Mouse (Mus musculus): ENCODE measurements around the gene Nkiras2.
A peak's percentile ranks its signal among the peaks of the same experiment; 100 is the strongest.
"Not testable (repeated sequence)": the region's sequence is repeated elsewhere in the genome, so short reads cannot be mapped to it uniquely, and the experiment has no call there.

Gene Nkiras2

GRCm38 (mm10) chr11:100601372-100601771, 17.7 kb upstream of the Nkiras2 start:
- DNase-seq (ENCODE audit: low spot score): no peak

- no peak for DNase-seq (ENCODE audit: low spot score)
Measured at GRCm38 (mm10) chr11:100603155-100603554, 15.9 kb upstream of the Nkiras2 start.

GRCm38 (mm10) chr11:100603813-100604212, 15.2 kb upstream of the Nkiras2 start:
- no peak for DNase-seq (ENCODE audit: low spot score)

- DNase-seq (ENCODE audit: low spot score): no peak
Measured at GRCm38 (mm10) chr11:100604321-100605005, 14.6 kb upstream of the Nkiras2 start.

DNA sequence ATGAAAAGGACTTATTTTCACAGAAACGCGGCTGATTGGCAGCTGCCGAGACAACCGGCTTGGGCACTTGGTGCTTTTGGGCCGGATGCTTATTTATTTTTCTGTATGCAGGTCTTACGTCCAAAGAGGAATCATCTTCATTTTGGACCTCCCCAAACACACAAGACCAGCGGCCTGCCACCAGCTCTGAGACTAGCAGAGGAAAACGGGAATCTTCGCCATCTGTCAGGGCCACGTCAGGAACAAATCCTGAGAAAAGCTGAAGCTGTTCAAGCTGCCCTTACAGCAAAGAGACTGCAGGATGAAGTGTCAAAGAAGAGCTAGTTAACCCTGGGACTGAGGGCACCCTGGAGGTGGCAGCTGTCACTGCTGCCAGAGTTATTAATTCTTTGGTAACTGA, 13.6 kb upstream of the Nkiras2 start:
- DNase-seq (ENCODE audit: low spot score): no peak

DNA sequence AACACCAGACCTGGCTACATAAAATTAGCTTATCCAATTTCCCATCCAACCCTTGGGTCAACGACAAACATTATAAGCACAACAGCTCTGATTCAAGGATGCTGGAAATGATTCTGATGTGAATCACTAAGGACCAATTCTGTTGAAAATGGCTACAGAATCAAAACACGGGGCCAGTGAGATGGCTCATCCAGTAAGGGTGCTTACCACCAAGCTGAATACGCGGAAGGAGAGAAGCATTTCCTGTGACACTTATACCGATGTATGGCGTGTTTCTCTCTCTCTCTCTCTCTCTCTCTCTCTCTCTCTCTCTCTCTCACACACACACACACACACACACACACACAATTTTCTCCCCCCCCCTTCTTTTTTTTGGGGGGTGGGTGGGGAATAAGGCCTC, 11.9 kb upstream of the Nkiras2 start:
- no peak for DNase-seq (ENCODE audit: low spot score)

DNA sequence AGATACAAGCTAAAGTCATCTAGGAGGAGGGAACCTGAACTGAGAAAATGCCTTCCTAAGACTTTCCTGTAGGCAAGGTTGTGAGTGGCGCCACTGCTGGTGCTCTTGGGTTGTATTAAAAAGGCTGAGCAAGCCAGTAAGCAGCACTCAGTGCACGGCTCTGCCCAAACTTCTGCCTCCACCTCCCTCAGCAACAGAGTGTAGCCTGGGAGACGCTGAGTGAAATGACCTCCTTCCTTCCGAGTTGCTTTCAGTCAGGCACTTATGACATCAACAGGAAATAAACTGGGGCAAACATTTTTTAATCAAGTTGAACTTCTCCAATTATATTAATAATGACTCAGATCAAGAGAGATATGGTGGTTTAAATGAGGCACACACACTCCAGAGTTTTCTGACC, 10.2 kb upstream of the Nkiras2 start:
- DNase-seq (ENCODE audit: low spot score): no peak

DNA sequence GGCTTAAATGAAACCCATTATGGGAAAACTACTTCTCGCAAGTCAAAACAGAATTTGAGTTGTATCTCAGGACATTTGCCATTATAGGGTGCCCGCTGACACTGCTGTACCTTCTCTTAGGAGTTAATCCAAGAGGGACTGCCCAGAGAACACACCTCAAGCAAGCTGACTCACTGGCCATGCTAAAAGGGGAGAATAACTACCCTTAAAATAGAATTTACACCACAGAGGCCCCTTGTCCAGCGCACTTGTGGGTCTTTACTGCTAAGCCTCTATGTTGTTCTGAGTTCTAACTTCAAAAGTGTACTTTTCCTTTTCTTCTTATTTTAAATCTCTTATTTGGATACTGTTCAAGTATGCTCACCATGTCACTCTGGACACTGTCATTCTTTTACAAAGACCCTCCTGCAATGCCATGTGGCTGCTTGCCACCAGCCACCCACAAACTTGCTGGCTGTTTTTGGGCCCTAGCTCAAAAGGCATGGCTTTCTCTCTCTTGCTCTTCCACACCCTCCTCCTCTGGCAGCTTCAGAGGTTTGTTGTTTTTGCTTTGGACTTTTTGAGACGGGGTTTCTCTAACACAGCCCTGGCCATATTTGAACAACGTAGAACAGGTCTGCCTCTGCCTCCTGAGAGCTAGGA, 9.6 kb upstream of the Nkiras2 start:
- DNase-seq (ENCODE audit: low spot score): no peak

GRCm38 (mm10) chr11:100609997-100610680, 8.9 kb upstream of the Nkiras2 start:
- DNase-seq (ENCODE audit: low spot score): no peak

DNA sequence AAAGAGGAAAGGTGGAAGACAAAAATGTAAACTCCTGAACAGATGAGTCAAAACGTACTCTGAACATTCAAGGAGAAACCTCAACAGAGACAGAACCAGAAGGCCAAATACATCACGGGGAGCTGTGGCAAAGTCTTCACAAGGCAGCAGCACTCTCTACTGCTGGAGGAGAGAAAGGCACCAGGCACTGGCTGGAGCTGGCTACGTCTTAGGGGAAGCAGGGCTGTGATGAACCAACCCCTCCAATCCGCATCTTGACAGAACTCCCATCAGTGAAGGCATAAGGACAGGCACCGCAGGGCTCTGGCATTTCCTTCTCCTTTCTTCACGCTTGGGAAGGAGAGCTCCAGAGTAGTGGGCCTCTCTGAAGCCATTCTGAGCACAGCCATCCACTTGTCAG, 7.4 kb upstream of the Nkiras2 start:
- DNase-seq (ENCODE audit: low spot score): no peak

DNA sequence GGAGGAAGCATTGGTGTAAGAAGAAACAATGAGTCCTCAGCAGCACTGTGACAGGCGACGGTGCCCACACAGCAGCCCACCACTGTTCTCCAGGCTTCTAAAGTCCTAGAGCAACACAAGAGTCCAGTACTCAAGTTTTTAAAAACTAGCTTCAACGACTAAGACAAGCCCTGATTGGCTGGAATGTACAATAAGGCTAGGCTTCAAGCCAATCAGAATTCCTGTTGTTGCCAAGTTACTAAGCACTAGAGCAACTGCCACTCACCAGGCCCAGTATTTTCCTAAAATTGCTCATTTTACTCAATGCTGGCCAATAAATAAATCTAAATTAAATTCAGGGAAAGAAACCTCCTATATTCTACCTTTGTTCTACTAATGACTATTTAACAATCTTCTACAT, 5.8 kb upstream of the Nkiras2 start:
- DNase-seq (ENCODE audit: low spot score): no peak

GRCm38 (mm10) chr11:100616332-100616731, 2.7 kb upstream of the Nkiras2 start:
- DNase-seq (ENCODE audit: low spot score): no peak

- not testable (repeated sequence) for DNase-seq (ENCODE audit: low spot score)
Measured at GRCm38 (mm10) chr11:100616836-100617235, 2.2 kb upstream of the Nkiras2 start.

- no peak for DNase-seq (ENCODE audit: low spot score)
Measured at GRCm38 (mm10) chr11:100617480-100617879, 1.6 kb upstream of the Nkiras2 start.

GRCm38 (mm10) chr11:100619485-100619975, 486 bp downstream of the Nkiras2 start:
- peak; percentile 96 for DNase-seq (ENCODE audit: low spot score)

DNA sequence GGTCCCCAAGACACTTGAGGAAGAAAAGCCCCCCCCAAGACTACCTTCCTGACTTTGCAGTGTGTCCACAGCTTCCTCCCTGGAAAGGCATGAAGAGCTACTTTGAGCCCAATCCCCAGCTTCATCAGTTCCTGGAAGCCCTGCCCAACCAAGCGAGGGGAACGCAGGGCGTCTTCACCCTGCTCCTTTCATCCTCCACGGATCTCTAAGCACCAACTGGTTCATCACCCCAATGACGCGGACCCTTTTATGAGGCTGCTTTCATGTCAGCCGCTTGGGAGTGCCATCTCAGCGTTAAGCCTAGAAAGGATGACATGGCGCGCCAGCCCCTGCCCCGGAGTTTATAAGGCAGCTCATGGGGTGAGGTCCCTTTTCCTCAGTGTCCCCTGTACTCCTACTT, 938 bp downstream of the Nkiras2 start, which contains the start of gene Dnajc7:
Gene Dnajc7, minus strand, starts transcription at position 187 of the 400 bp plus-strand sequence.
- no peak for DNase-seq (ENCODE audit: low spot score)

DNA sequence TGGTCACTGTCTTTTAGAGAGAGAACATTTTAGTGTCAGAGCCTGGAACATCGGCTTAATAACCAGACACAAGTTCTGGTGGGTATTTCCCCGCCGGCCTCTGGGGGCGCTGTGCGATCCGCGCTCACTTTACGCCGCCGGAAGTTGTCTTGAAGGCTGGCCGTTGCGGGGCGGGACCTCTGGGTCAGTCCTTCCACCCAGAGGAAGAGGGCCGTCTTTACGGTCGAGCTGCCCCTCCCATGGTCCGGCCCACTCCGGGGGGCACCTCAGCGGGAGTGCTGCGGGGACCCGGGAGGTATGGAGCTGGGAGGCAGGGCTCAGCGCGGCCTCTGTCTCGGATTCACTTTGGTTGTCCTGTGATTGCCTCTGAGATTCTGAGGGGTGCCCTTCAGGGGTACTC, 3.7 kb downstream of the Nkiras2 start:
- peak; percentile 93 for DNase-seq (ENCODE audit: low spot score)

GRCm38 (mm10) chr11:100623867-100624266, 4.8 kb downstream of the Nkiras2 start:
- DNase-seq (ENCODE audit: low spot score): peak; percentile 32

DNA sequence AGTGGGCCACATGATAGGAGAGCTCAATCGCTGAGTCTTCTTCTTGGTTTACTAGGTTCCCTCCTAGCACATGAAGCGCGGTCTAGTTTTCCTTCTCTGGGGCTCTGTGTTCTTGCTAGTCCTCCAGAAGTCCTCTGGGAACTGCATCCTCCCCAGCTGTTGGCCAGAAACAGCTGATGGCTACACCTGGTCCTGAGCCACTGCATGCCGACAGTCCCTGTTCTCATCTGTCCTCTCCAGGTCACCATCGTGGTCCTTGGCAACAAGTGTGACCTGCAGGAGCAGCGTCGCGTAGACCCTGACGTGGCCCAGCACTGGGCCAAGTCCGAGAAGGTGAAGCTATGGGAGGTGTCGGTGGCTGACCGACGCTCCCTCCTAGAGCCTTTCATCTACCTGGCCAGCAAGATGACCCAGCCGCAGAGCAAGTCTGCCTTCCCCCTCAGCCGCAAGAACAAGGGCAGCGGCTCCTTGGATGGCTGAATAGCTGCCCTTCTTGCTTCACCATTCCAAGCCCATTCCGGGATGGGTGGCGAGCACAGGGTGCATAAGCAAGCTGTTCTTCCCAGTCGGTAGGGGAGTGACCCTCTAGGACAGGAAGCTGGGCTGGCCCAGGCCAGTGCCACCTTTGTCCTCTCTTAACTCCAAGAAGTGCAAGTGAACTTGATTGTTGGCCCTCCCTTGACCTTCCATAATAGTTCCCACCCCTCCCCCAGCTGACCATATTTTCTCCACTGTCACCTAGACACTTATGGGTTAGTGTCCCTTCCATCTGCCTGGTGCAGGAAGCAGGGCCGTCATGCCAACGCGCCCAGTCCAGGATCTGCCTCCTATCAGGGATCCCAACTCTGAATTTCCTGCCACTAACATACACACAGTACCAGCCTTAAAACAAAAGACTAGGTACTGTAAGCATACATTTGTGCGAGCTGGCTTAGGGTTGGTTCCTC, 7.0 kb downstream of the Nkiras2 start:
- peak; percentile 7 for DNase-seq (ENCODE audit: low spot score)

DNA sequence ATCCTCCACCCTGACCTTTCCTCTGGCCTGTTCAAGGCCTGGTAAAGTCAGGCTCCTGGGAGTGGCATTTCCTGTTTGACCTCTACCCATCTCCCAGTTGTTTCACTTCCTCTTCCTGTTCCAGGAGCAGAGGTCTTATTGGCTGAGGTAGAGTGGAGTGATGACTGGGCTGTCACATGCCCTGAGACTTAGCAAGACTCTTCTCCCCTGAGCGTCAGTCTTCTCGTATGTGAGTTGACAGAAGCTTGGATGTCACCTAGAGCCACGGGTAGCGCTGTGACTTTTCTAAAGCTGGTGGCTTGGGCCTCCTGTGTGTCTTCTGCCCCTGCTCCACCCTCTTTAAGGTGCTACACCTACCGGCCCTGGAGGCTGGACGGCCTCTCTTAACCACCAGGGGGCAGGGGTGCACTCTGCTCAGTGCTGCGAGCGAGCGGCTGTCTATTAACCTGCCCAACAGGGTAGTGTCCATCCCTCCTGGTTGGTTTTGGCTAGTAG, 7.7 kb downstream of the Nkiras2 start:
- DNase-seq (ENCODE audit: low spot score): peak; percentile 72

- DNase-seq (ENCODE audit: low spot score): no peak
Measured at GRCm38 (mm10) chr11:100628056-100628455, 9.0 kb downstream of the Nkiras2 start.

All from yolk sac, embryonic 10.5 days (tissue).